Mouse (Mus musculus) midbrain, embryonic 13.5 days (tissue): ENCODE measurements around the gene Apol7e. TPM values are rescaled to one million over a fixed set of nuclear protein-coding genes. Genes with fewer than 3 reads are reported as not detected.

Source experiments
- ATAC-seq: fragments of 200-750 bp; cut with Nextera tagmentation; 2 replicates; pipeline ENCODE4 v1.8.0; 2017; ENCODE audit warnings: mild to moderate bottlenecking, moderate TSS enrichment, moderate library complexity
- H3K27ac ChIP-seq: fragments of 300-500 bp; sonication (generic); 2 replicates; pipeline ENCODE4 v1.5.1; 2015; ENCODE audit warnings: inconsistent platforms, mild to moderate bottlenecking, moderate library complexity
- H3K27me3 ChIP-seq: fragments of 300-500 bp; sonication (generic); 2 replicates; pipeline ENCODE4 v1.6.1; 2015; ENCODE audit warnings: mild to moderate bottlenecking, inconsistent platforms
- H3K36me3 ChIP-seq: fragments of 300-500 bp; sonication (generic); 2 replicates; pipeline ENCODE4 v1.6.1; 2015; ENCODE audit warnings: mild to moderate bottlenecking, inconsistent platforms
- H3K4me1 ChIP-seq: fragments of 300-500 bp; sonication (generic); replicated peaks from 2 replicates; pipeline ENCODE4 v1.6.1; 2015; ENCODE audit warnings: inconsistent platforms
- H3K4me2 ChIP-seq: fragments of 300-500 bp; sonication (generic); replicated peaks from 2 replicates; pipeline ENCODE4 v1.6.1; 2015; ENCODE audit warnings: moderate library complexity, mild to moderate bottlenecking, inconsistent platforms
- H3K4me3 ChIP-seq: fragments of 300-500 bp; sonication (generic); replicated peaks from 2 replicates; pipeline ENCODE4 v1.5.1; 2015; ENCODE audit warnings: mild to moderate bottlenecking, inconsistent platforms
- H3K9ac ChIP-seq: fragments of 300-500 bp; sonication (generic); replicated peaks from 2 replicates; pipeline ENCODE4 v1.6.1; 2015; ENCODE audit warnings: mild to moderate bottlenecking, inconsistent platforms
- H3K9me3 ChIP-seq: fragments of 300-500 bp; sonication (generic); 2 replicates; pipeline ENCODE4 v1.6.1; 2016; ENCODE audit warnings: mild to moderate bottlenecking, inconsistent platforms
- WGBS: fragments of 180-500 bp; shearing (Covaris S2); methylation state at CpG from one replicate; pipeline ENCODE4 v1.1.7; 2015; 5-methylcytosine and 5-hydroxymethylcytosine counted together
- polyA plus RNA-seq: library from polyadenylated mRNA; unstranded; fragments of >200 nt; fragmentation: Nextera tagmentation; extraction: Ambion mirVana; gene quantifications from 2 replicates; pipeline ENCODE4 v1.2.1, GENCODE M21; 2015

The Apol7e gene
- polyA plus RNA-seq, 1 experiment from 2014 or later, result not detected

DNA sequence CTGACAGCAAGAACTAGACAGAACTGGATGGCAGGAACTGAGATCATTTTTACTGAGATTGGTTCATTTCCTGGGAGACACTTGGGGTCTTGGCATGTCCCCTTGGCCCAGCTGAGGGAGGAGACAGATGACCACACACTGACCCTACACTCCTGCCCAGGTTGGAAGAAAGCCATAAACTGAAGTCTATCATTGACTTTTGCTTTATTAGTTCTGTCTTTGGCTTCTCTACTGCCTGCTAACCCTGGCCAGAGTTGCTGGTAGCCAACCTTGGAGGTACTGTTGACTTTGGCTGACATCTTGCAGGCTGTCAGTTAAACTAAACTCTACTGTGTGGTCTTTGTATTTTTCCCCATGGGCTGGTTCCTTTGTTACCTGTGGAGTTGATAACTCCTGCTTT, 46.4 kb downstream of the Apol7e start:
- Histone ChIP-seq H3K4me1 (no peaks in the 10 kb centered on the region), H3K27ac (no peak overlapping the region), H3K27me3 (no peaks in the 10 kb centered on the region), H3K9ac (no peak overlapping the region), H3K9me3 (no peaks in the 10 kb centered on the region), H3K4me3 (no peak overlapping the region), H3K4me2 (no peak overlapping the region), H3K36me3 (no peaks in the 10 kb centered on the region)
- no peak for ATAC-seq

- no peak overlapping the region for H3K9ac ChIP-seq
- no peak overlapping the region for H3K4me3 ChIP-seq
- WGBS, result 93% methylated on average over 1 of the region's 1 CpGs
- H3K36me3 ChIP-seq, result no peaks in the 10 kb centered on the region
- no peak overlapping the region for H3K27ac ChIP-seq
- no peaks in the 10 kb centered on the region for H3K4me1 ChIP-seq
- H3K27me3 ChIP-seq, result no peaks in the 10 kb centered on the region
- no peak overlapping the region for H3K4me2 ChIP-seq
- no peaks in the 10 kb centered on the region for H3K9me3 ChIP-seq
- ATAC-seq, result no peak
Observed at GRCm38 (mm10) chr15:77746326-77746725, 47.7 kb downstream of the Apol7e start.

DNA sequence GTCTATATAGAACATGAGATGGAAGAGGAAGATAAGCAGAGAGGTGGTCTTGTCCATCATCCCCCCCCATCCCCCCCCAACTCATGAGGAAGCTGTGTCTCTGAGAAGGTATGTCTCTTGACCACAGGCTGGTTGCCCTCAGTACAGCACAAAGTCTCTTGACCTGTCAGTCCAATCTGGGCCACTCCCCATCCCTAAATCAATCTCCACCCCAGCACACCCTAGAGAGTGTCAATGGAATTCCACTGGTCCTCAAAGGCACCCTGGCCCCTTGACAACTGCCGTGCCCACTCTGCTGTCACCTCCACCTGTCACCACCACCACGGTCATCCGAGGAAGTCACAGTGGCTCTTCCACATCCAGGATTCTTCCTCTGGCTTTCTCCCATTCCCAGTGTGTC, 49.8 kb downstream of the Apol7e start:
- Histone ChIP-seq H3K9me3 (no peaks in the 10 kb centered on the region), H3K9ac (no peak overlapping the region), H3K27ac (no peak overlapping the region), H3K4me1 (no peaks in the 10 kb centered on the region), H3K27me3 (no peaks in the 10 kb centered on the region), H3K4me2 (no peak overlapping the region), H3K4me3 (no peak overlapping the region), H3K36me3 (no peaks in the 10 kb centered on the region)
- WGBS, result 97% methylated on average over 3 of the region's 3 CpGs
- ATAC-seq, result no peak

DNA sequence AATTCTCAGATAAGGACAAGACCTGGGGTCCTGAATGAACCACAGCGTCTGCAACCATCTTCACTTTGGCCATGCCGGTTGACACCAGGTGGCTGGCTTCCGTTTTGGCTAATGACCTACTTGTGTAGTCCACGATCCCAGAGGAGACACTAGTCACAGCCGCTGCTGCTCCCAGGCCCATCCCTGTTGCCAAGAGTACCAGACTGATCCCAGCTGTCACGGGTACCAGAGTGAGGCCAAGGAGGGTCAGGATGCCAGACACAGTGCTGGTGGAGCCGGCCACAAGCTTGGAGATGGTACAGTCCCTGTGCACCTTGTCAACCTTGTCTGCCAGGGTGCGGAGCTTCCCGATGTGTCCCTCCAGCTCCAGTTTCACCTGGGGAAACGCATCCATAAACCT, 51.1 kb downstream of the Apol7e start:
- Histone ChIP-seq H3K9me3 (no peaks in the 10 kb centered on the region), H3K27me3 (no peaks in the 10 kb centered on the region), H3K4me3 (no peak overlapping the region), H3K36me3 (no peaks in the 10 kb centered on the region), H3K4me2 (no peak overlapping the region), H3K27ac (no peak overlapping the region), H3K9ac (no peak overlapping the region), H3K4me1 (no peaks in the 10 kb centered on the region)
- 94% methylated on average over 10 of the region's 10 CpGs for WGBS
- no peak for ATAC-seq

DNA sequence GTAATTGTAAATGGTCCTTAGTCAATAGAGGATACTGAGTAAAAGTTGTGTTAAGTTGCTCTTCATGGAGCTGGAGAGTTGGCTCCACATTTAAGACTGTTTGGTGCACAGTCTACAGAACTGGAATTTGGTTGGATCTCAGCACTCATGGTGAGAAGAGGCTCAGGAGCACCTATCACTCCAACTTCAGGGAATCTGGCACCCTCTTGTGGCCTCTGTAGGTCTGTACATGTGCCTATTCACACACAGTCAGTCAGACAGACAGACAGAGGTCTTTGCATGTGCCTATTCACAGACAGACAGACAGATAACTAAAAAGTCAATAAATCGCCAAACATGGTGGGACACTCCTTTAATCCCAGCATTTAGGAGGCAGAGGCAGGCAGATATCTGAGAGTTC, 51.8 kb downstream of the Apol7e start:
- 43% methylated on average over 1 of the region's 1 CpGs for WGBS
- H3K27ac ChIP-seq, result no peak overlapping the region

DNA sequence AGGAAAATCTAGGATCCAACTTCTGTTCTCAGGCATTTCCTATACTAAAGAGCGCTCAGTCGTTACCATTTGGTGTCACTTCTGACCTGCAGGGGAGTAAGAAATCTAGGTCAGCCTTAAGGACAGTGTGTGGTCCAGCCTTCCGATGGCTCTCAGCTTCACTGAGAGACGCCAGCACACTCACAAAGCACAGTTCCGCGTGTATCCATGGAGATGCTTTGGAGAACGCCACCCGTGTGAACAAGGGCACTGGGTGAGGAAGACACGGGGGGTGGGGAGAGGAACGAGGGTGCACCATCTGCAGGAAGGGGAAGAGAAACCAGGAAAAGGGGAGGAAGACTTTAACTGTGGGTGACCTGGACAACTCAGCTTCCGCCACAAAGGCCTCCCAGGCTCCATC, 53.8 kb downstream of the Apol7e start:
- 62% methylated on average over 11 of the region's 11 CpGs for WGBS

More for the DNA sequence above, 51.8 kb downstream of the Apol7e start:
- no peak overlapping the region for H3K9ac ChIP-seq
- H3K36me3 ChIP-seq, result no peaks in the 10 kb centered on the region
- ATAC-seq, result no peak
- no peaks in the 10 kb centered on the region for H3K4me1 ChIP-seq
- no peak overlapping the region for H3K4me3 ChIP-seq
- no peak overlapping the region for H3K4me2 ChIP-seq
- no peaks in the 10 kb centered on the region for H3K9me3 ChIP-seq
- H3K27me3 ChIP-seq, result no peaks in the 10 kb centered on the region

DNA sequence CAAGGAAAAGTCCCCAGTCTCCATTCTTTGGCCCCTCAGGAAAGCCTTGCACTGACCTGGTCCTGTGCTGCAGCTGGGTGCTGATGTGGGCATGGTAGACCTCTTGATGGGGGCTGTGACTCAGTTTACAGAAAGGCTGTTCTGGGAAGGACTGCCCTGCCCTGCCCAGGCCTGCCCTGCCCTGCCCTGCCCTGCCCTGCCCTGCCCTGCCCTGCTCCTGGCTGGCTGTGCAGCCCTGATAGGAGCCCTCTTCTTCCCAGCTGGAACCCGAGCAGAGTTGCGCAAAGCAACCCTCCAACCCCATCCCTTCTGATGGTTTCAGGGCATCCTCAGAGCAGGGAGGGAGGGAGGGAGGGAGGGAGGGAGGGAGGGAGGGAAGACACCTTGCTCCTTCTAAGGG, 56.5 kb downstream of the Apol7e start:
- Histone ChIP-seq H3K36me3 (0 out of 2 replicates have a peak, but pooled peaks cover 1% of the 10 kb centered on the region), H3K27me3 (no peaks in the 10 kb centered on the region), H3K27ac (no peak overlapping the region), H3K9ac (no peak overlapping the region), H3K9me3 (no peaks in the 10 kb centered on the region), H3K4me3 (no peak overlapping the region), H3K4me2 (no peak overlapping the region), H3K4me1 (no peaks in the 10 kb centered on the region)
- WGBS, result 80% methylated on average over 1 of the region's 2 CpGs
- ATAC-seq, result no peak

More for the DNA sequence above, 53.8 kb downstream of the Apol7e start:
- H3K4me3 ChIP-seq, result no peak overlapping the region
- no peak overlapping the region for H3K9ac ChIP-seq
- no peak overlapping the region for H3K4me2 ChIP-seq
- H3K27ac ChIP-seq, result no peak overlapping the region
- no peak for ATAC-seq
- no peaks in the 10 kb centered on the region for H3K27me3 ChIP-seq
- no peaks in the 10 kb centered on the region for H3K36me3 ChIP-seq
- no peaks in the 10 kb centered on the region for H3K9me3 ChIP-seq
- H3K4me1 ChIP-seq, result no peaks in the 10 kb centered on the region

GRCm38 (mm10) chr15:77756081-77756480, 57.4 kb downstream of the Apol7e start:
- Histone ChIP-seq H3K4me3 (no peak overlapping the region), H3K9me3 (no peaks in the 10 kb centered on the region), H3K36me3 (peaks cover 8% of the 10 kb centered on the region), H3K4me2 (no peak overlapping the region), H3K27me3 (no peaks in the 10 kb centered on the region), H3K27ac (no peak overlapping the region), H3K4me1 (no peaks in the 10 kb centered on the region), H3K9ac (no peak overlapping the region)
- ATAC-seq, result no peak
- WGBS, result 60% methylated on average over 2 of the region's 2 CpGs

GRCm38 (mm10) chr15:77756848-77757247, 58.2 kb downstream of the Apol7e start, which contains the start of gene Apol8:
Gene Apol8, minus strand, starts transcription at chr15:77757003.
- H3K9me3 ChIP-seq, result no peaks in the 10 kb centered on the region
- 9% methylated on average over 9 of the region's 9 CpGs for WGBS
- H3K36me3 ChIP-seq, result peaks cover 15% of the 10 kb centered on the region
- no peak within 1 kb of the TSS for H3K4me2 ChIP-seq
- no peak within 1 kb of the TSS for H3K4me3 ChIP-seq
- no peak for ATAC-seq
- H3K27ac ChIP-seq, result no peak within 1 kb of the TSS
- H3K9ac ChIP-seq, result no peak within 1 kb of the TSS
- no peaks in the 10 kb centered on the region for H3K4me1 ChIP-seq
- no peaks in the 10 kb centered on the region for H3K27me3 ChIP-seq

DNA sequence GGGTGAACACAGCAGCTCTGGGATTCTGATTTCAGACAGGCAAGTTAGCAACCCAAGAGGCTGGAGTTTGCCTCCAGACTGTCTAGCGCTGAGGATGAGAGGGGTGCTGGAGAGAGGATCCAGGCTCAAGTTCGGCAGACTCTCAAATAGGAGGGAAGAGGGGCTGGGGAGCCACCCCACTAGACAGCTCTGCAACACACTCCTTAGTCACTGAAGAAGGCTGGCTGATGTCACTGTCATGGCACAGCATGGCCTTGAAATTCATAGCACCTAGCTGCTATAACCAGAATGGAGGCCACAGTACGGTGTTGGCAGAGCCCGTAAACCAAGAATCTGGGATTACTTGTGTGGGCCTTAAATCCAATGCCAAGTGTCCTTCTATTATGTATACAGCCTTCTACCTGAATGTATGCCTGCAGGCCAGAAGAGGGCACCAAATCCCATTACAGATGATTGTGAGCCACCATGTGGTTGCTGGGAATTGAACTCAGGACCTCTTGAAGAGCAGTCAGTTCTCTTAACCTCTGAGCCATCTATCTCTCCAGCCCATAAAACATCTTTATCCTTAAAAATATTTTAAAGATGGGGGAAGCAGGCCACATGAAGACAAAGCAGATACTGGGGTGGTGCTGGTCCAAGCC, 59.0 kb downstream of the Apol7e start:
- Histone ChIP-seq H3K4me1 (no peaks in the 10 kb centered on the region), H3K36me3 (peaks cover 24% of the 10 kb centered on the region), H3K9me3 (no peaks in the 10 kb centered on the region), H3K4me2 (no peak overlapping the region), H3K27ac (no peak overlapping the region), H3K27me3 (no peaks in the 10 kb centered on the region), H3K9ac (no peak overlapping the region), H3K4me3 (no peak overlapping the region)
- WGBS, result 81% methylated on average over 4 of the region's 4 CpGs
- no peak for ATAC-seq

DNA sequence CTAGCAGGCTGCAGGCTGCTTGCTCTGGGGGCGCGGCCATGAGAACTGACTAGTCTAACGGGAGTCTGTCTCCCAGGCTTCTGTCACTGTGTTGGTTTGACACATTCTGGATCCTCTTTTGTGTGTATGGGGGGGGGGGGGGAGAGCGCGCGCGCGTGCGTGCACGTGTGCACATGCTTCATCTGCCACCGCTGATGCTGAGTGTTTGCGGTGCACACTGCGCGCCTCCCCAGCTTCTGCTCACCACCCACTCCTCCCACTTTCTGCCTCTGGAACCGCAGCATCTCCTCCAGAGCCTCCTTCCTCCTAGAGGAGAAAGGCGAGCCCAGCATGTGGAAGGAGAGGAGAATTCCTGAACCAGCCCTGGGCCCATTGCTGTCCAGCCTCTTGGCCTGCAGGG, 61.4 kb downstream of the Apol7e start:
- no peak overlapping the region for H3K4me3 ChIP-seq
- WGBS, result 95% methylated on average over 16 of the region's 16 CpGs
- H3K27ac ChIP-seq, result no peak overlapping the region
- no peaks in the 10 kb centered on the region for H3K4me1 ChIP-seq
- no peak overlapping the region for H3K9ac ChIP-seq
- no peaks in the 10 kb centered on the region for H3K9me3 ChIP-seq
- H3K36me3 ChIP-seq, result peaks cover 47% of the 10 kb centered on the region
- no peaks in the 10 kb centered on the region for H3K27me3 ChIP-seq
- no peak overlapping the region for H3K4me2 ChIP-seq
- ATAC-seq, result no peak

DNA sequence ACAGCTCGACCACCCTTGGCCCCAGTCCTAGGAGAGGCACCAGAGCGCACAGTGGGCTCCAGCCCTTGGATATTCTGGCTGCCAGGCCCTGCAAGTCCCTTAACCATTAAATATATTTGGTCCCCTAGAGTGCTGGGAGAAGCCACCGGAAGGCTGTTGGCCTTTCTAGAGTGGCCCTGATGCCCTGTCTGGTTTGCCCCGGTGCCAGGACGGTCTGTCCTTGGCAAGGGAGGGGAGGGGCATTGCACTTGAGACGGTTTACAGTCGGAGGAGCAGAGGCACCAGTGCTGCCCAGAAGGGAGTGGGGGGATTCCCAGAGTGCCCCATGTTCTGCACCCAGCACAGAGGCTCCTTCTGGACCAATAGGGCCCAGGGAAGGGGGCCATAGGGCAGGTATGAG, 62.4 kb downstream of the Apol7e start:
- H3K36me3 ChIP-seq, result peaks cover 58% of the 10 kb centered on the region
- H3K27ac ChIP-seq, result no peak overlapping the region
- H3K9me3 ChIP-seq, result no peaks in the 10 kb centered on the region
- H3K4me2 ChIP-seq, result no peak overlapping the region
- H3K4me3 ChIP-seq, result no peak overlapping the region
- H3K4me1 ChIP-seq, result no peaks in the 10 kb centered on the region
- H3K27me3 ChIP-seq, result no peaks in the 10 kb centered on the region
- H3K9ac ChIP-seq, result no peak overlapping the region
- 95% methylated on average over 7 of the region's 7 CpGs for WGBS
- no peak for ATAC-seq
